Mouse (Mus musculus) Patski (cell line): ENCODE measurements around the gene Elane. TPM values are rescaled to one million over a fixed set of nuclear protein-coding genes. Genes with fewer than 3 reads are reported as not detected.

Source experiments
- ATAC-seq: fragments of 100-300 bp; one replicate; pipeline ENCODE4 v1.8.0; 2021
- CTCF ChIA-PET: fragments of 350-600 bp; sonication (Branson Sonifier 250); formaldehyde crosslinking; loops from one replicate; lab custom pipeline; 2022; ENCODE audit warnings: inconsistent platforms; lab: Charles Lee
- POLR2A ChIA-PET: fragments of 350-600 bp; sonication (Branson Sonifier 250); formaldehyde crosslinking; loops from one replicate; lab custom pipeline; 2022; ENCODE audit warnings: antibody characterized with exemption, inconsistent platforms; lab: Charles Lee
- DNase-seq: peaks from one replicate; pipeline ENCODE4 v3.0.0-alpha.2; 2011; ENCODE audit warnings: low read depth, low spot score
- H3K27me3 ChIP-seq: fragments of 371-371 bp; one replicate; pipeline ENCODE4 v1.5.1; 2021
- CTCF ChIP-seq: fragments of 100-300 bp; IDR thresholded peaks from one replicate; pipeline ENCODE4 v1.5.1; 2021
- in situ Hi-C: fragments of 300-500 bp; cut with MboI; formaldehyde crosslinking; loops from 3 replicates; pipeline ENCODE4 v1.11.1; 2018; ENCODE audit warnings: low pct_unique_long_range_greater_than_20kb, mixed read lengths
- polyA plus RNA-seq: library from polyadenylated mRNA; unstranded; gene quantifications from one replicate; pipeline ENCODE4 v1.2.3, GENCODE M21; 2021

Gene Elane
- polyA plus RNA-seq, 1 experiment from 2014 or later = not detected

DNA sequence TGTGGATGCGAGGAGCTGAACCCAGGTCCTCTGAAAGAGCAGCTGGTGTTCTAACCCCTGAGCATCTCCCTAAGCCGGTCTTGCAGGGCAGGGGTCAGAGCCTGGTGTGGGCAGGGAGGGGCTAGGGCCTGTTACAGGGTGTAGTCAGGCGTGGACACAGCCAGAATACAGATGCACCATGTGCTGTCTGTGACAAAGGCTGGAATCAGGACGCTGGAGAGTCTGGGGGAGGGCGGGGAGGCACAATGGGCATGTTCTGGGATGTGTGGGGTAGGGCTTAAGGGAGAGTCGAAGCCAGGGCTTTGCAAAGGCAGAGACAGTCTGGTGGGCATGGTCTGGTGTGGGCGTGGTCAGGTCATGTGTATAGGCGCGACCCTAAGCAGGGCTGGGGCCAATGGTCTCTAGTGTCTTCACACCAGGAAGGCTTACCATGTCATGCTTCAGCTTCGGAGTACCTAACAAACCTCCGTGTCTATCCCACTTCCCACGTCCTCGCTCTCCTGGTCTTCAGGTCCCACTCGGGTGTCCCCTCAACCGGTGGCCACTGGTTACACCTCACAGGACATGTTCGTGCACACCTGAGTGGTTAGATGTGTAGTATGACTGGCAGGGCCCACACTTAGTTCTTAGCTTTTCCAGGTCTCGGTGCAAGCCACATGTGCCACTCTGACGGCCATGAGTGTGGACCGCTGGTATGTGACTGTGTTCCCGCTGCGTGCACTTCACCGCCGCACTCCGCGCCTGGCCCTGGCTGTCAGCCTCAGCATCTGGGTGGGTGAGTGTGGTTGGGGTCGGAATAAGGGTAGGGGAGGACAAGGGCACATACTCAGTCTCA, 34.2 kb downstream of the Elane start:
- in situ Hi-C loops = loop anchor here (5.0 kb wide), 3 partner anchors 37 to 88 kb away; no protein-coding TSS in a partner anchor
- TF ChIP-seq CTCF = no peak
- ChIA-PET CTCF (no interaction called here), POLR2A (no interaction called here)
- no peak for ATAC-seq
- no peak for DNase-seq
- H3K27me3 ChIP-seq = no peaks in the 10 kb centered on the region

DNA sequence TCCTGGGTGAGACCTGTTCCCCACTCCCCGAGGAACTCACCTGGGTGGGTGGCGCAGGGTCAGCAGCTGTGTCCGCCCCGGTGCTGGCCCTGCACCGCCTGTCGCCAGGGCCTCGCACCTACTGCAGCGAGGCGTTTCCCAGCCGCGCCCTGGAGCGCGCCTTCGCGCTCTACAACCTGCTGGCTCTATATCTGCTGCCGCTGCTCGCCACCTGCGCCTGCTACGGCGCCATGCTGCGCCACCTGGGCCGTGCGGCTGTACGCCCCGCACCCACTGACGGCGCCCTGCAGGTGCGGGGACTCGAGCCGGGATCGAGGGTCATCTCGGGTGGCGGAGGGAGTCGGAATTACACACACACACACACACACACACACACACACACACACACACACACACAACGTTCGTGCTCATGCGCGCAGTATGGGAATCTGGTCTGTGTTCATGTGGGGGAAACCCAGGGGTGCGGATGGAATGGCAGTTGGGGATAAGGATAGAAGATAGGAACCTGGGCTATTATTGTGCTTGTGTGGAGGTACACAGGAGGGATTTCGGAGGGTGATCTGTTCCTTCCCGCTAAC, 35.0 kb downstream of the Elane start, which contains the start of gene R3hdm4:
Gene R3hdm4, minus strand, starts transcription at position 251 of the 578 bp plus-strand sequence.
- TF ChIP-seq CTCF = no peak
- POLR2A ChIA-PET = no interaction called here
- ATAC-seq = no peak
- no peak for DNase-seq
- CTCF ChIA-PET = interaction anchor here (0.6 kb wide), 1 partner anchor 11 kb away, joined by 3 read pairs; no protein-coding TSS in a partner anchor
- no peaks in the 10 kb centered on the region for H3K27me3 ChIP-seq
- in situ Hi-C loops = loop anchor here (5.0 kb wide), 3 partner anchors 36 to 89 kb away; no protein-coding TSS in a partner anchor

DNA sequence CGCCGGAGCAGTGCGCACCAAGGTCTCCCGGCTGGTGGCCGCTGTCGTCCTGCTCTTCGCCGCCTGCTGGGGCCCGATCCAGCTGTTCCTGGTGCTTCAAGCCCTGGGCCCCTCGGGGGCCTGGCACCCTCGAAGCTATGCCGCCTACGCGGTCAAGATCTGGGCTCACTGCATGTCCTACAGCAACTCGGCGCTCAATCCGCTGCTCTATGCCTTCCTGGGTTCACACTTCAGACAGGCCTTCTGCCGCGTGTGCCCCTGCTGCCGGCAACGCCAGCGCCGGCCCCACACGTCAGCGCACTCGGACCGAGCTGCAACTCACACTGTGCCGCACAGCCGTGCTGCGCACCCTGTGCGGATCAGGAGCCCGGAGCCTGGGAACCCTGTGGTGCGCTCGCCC, 35.5 kb downstream of the Elane start:
- no peak for ATAC-seq
- in situ Hi-C loops = loop anchor here (5.0 kb wide), 3 partner anchors 36 to 89 kb away; no protein-coding TSS in a partner anchor
- ChIA-PET CTCF (interaction anchor here (0.6 kb wide), 1 partner anchor 11 kb away, joined by 3 read pairs; no protein-coding TSS in a partner anchor), POLR2A (no interaction called here)
- H3K27me3 ChIP-seq = no peaks in the 10 kb centered on the region
- DNase-seq = no peak
- no peak for TF ChIP-seq CTCF

DNA sequence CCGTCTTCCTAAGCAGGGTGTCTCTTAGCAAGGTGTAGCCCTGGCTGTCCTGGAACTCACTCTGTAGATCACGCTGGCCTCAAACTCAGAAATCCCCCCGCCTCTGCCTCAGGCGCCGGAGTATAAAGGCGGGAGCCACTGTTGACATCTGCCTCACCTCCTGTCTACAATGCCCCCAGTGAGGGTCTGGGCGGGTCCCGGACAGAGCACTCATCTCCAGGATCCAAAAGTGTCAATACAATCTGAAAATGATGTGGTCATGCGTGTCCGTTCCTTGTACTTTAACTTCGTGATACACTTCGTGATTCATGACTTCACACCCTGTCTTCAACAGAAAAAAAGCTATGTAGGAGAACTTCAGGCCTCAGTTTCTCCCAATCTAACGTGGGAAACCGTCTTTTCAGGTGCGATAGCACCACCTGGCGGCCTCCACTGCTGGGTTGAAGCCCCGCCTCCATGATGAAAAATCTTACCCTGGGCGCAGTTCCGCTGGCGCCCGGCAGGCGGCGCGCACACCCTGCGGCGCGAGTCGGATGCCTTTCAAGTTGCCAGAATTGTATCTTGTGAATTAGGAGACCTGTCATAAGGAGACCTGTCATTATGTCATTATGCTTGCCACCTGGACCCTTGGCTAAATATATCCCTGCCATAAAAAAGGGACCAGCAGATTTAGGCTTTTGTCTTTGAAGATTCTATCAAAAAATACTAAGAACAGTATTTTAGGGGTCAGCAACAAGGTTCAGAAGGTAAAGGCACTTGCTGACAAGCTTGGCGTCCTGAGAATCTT, 39.1 kb downstream of the Elane start:
- POLR2A ChIA-PET = interaction anchor here (0.6 to 1.4 kb wide), 5 partner anchors 11 to 33 kb away, joined by 3 to 6 read pairs (median 4); no protein-coding TSS in a partner anchor
- no peak for ATAC-seq
- in situ Hi-C loops = loop anchor here (5.0 kb wide), 3 partner anchors 32 to 93 kb away; no protein-coding TSS in a partner anchor
- no peaks in the 10 kb centered on the region for H3K27me3 ChIP-seq
- TF ChIP-seq CTCF = no peak
- no peak for DNase-seq
- CTCF ChIA-PET = interaction anchor here (0.6 to 4.9 kb wide), 17 partner anchors 12 to 157 kb away, joined by 3 to 42 read pairs (median 5); partner anchors contain the start of genes Gm26602, Med16 and Wdr18

DNA sequence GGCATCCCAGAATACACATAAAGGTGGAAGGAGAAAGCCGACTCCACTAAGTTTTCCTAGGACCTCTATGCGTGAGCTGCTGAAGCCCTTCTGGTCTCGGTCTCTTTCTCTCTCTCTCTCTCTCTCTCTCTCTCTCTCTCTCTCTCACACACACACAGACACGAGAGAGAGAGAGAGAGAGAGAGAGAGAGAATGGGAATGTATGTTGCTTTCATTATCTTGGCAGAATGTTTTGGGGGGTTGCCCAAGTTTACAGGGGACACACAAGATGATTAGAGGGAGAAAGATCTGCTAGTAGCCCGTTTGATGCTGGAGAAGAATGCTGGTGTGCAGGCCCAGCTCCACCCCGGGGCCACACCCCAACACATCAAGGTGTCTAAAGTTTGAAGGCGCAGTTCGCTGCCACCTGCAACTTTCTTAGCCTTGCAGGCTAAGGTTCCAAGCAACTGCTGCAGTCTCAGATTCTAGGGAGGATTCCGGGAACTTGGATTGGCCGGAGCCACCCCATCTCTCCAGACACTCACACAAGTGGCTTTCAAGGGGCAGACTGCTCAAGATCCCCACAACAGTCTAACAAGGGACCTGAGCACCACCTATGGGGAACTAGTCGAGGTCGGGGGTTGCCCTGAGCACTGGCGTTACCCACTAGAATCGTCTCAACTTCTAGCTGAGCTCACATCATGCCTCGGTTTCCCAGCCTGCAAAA, 39.9 kb downstream of the Elane start:
- in situ Hi-C loops = no loop called here
- DNase-seq = no peak
- CTCF ChIA-PET = interaction anchor here (0.7 to 4.9 kb wide), 15 partner anchors 11 to 157 kb away, joined by 3 to 42 read pairs (median 5); partner anchors contain the start of genes Gm26602, Med16 and Wdr18
- H3K27me3 ChIP-seq = no peaks in the 10 kb centered on the region
- no peak for TF ChIP-seq CTCF
- POLR2A ChIA-PET = interaction anchor here (0.7 to 2.2 kb wide), 5 partner anchors 25 to 34 kb away, joined by 3 to 8 read pairs (median 5); no protein-coding TSS in a partner anchor
- ATAC-seq = no peak

DNA sequence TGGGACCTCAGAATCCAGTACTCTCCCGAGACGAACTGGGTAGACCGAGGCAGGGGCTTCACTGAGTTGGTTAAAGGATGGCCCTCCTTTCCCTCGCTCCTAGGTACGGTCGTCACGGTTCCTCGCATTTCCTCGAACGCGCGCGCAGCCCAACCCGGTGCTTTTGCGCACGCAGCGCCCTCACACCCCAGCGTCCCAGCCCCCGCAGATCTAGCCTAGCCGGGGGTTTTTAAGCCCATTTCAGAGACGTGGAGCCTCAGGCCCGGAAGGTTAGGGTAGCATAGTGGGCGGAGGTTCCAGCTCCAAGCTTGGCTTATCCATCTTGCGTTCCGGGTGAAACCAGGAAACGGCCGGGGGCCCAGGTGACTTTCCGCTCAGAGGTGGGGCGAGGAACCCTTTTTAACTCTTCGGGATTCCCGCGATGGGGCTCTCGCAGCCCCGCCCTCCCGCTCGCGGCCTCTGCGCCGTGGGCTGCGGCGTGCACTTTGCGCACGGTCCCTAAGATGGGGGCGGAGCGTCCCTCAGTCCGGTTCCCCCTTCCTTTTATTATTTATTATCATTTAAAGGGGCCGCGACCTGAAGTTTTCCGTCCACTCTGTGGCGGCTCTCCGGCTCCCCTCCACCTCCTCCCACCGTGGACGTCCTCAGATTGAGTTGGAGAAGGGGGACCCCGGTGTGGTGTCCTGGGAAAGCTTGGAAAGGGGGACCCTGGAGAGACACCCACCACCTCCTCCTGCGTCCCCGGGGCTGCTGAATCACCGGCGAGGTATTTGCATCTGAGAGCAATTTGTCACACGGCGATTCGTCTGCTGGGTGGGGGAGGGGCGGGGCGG, 40.7 kb downstream of the Elane start, which contains the start of gene Arid3a:
Gene Arid3a, plus strand, starts transcription at position 553 of the 833 bp plus-strand sequence.
- in situ Hi-C loops = no loop called here
- TF ChIP-seq CTCF = no peak
- CTCF ChIA-PET = interaction anchor here (1.0 to 4.9 kb wide), 6 partner anchors 23 to 92 kb away, joined by 4 to 42 read pairs (median 9); partner anchors contain the start of gene Wdr18
- no peaks in the 10 kb centered on the region for H3K27me3 ChIP-seq
- DNase-seq = peak; percentile 59
- peak; percentile 46 for ATAC-seq
- POLR2A ChIA-PET = interaction anchor here (1.4 to 2.2 kb wide), 5 partner anchors 13 to 31 kb away, joined by 5 to 10 read pairs (median 6); no protein-coding TSS in a partner anchor

DNA sequence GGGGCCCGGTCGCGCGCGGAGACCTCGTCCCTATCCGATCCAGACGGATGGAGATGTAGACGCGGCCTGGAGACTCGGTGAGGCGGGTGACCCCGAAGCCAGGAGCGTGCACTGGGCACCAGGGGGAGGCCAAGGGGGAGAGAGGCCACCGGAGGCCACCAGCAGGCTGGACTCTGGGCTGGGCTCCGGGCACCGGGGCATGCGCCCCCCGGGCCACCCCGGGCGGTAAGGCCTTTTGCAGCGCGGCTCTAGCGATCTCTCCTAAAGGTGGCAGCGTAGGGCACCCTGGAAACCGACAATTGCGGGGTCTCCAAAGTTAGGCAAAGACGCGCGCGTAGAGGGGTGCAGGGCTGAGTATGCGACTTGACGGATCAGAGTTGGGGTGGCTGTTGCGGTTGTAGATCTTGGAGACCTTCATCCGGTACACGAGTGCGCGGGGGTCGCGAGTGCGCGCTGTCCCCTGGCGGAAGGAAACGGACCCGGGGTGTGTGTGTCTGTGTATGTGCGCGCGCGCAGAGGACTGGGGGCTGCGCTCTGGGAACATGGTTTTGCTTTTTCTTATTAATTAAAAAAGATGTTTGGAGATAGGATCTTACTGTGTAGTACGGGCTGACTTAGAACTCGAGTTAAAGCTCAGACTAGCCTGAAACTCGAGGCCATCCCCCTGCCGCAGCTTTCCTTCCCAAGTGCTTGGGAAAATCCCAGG, 41.4 kb downstream of the Elane start:
- in situ Hi-C loops = no loop called here
- no peak for TF ChIP-seq CTCF
- POLR2A ChIA-PET = interaction anchor here (0.7 to 2.2 kb wide), 9 partner anchors 9 to 225 kb away, joined by 3 to 10 read pairs (median 5); partner anchors contain the start of gene Kiss1r
- ATAC-seq = peak; percentile 5
- DNase-seq = no peak
- no peaks in the 10 kb centered on the region for H3K27me3 ChIP-seq
- CTCF ChIA-PET = interaction anchor here (1.5 kb wide), 1 partner anchor 30 kb away, joined by 10 read pairs; no protein-coding TSS in a partner anchor
